Mouse (Mus musculus): ENCODE measurements around the gene Mast2.

The Mast2 gene

DNA sequence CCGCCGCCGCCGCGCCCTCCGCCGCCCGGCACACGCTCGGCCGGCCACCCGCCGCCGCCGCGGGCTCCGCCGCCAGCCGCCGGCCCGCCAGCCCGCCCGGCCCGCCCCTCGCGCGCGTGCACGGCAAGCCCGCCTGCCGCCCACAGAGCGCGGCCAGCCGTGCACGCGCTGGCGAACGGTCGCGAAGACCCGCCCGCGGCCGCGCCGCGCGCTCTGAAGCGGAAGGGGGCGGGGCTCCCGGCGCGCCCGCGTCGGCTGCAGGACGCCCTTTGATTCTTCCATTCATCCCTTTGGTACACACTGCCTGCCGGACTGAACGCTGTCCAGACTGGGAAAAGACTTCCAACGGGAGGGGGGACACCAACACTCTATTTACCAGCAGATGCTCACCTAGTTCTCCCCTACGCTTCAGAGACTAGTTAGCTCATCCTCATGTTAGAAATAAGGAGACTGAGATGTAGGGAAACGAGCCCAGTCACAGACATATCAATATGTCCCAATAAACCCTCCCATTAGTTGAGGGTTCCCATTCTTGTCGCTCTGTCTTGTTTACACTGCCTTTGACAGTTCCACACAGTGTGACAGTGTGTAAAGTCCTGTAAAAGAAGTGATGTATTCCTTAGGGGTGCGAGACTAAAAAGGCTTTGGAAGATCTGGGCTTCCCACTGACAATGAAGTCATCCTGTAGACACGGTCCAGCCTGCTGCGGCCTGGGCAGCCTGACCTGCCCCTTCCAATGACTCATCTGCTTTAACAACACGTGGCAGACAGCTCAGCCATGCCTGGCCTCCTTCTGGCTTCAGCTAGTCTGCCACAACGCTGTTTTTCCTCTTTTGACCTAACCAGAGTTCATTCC lies at the start of gene Mast2:
Gene Mast2, minus strand, starts transcription at position 58 of the 856 bp plus-strand sequence.
- DNase-seq (ENCODE audit: low read depth, low spot score) = peak; percentile 95

DNA sequence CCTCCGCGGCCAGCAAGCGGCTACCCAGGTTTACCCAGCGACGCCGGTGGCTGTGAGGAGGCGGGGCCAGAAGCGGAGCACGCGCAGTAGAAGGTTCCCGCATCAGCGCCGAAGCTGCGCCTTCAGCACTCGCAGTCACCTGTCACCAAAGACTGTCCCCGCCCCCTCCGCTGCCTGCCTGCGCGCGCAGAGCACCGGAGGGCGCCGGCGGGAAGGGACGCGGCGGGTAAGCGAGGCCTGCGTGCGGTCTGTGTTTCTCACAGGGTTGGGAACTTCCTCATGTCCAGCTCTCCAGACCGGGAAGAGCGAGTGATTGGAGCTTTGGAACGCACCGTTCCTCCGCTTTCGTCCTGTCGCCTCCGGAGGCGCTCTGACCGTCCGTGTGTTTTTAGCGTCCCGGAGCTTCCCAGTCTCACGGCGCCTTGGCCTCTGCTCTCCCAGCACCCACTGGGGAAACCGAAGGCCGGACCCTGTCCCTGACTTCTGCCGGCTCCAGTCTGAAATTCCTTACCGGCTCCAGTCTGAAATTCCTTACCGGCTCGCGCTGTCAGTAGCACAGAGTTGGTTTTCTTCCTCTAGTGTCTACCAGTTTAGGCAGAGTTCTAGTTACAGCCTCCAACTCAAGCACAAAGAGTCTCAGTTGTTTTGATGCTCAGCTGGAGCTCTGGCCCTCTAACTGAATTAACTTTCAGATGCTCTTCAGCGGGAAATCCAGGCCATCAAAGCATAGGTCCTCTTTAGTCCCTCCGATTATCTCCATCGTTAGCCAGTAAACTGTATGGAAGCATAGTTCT lies 43.6 kb upstream of the Mast2 start, which contains the start of gene Ipp:
Gene Ipp, plus strand, starts transcription at position 125 of the 794 bp plus-strand sequence.
- DNase-seq (ENCODE audit: low read depth, low spot score) = peak; percentile 91

DNA sequence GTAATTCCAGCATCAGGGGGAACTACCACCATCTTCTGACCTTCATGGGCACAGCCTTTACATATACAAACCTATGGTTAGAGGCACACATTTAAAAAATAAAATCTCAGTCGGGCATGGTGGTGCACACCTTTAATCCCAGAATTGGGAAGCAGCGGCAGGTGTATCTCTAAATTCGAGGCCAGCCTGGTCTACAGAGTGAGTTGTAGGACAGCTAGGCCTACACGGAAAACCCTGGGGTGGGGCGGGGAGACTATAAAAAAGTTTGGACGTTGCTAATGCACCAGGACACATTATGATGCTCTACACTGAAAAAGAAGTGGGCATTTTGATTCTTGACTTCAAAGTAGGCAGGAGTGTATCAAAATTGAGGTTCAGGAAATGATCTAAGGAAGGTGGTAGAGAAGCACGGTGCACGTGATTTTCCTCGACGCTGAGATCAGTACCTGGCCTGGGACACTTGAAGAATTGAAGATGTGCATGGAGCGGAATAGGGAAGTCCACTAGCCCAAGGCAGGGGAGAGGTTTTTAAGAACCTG lies 43.0 kb upstream of the Mast2 start:
- no peak for DNase-seq (ENCODE audit: low read depth, low spot score)

- DNase-seq (ENCODE audit: low read depth, low spot score) = no peak
Observed at GRCm38 (mm10) chr4:116499978-116500377, 36.0 kb upstream of the Mast2 start.

GRCm38 (mm10) chr4:116493646-116494045 lies 29.7 kb upstream of the Mast2 start:
- DNase-seq (ENCODE audit: low read depth, low spot score) = peak; percentile 54

DNA sequence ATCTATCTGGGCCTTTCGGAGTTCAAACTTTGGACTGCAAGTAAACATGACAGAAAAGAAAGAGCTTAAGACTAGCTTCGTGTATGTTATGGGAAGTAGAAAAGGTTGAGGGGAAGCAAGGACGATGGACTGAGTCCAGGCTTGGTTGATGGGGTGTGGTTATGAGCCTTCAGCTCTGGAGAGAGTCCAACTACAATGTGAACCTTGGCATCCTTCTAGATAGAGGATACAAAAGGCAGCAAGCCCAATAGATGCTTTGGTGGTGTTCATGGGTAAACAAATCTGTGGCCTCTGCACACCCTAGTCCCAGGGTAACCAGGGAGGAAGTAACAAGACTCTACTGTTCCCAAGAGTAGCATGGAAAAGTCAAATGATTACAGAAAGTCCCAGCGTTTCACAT lies 28.5 kb upstream of the Mast2 start:
- DNase-seq (ENCODE audit: low read depth, low spot score) = peak; percentile 24

DNA sequence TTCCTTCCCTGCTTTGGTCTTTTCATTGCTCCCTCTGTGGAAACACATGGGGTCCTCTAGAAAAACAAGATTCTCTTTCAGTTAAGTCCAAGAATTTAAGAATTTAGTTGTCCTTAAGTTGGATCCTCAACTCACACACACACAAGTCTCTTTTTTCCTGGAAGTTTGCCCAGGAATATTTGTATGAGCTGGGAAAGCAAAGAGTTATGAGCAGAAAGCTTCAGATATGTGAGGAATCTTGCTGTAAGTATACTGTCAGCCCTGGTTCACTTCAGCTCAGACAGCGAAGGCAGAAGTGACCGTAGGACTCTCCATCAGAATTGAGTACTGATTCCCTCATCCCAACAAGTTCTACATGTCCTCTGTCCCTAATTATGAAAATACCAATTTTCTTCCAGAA lies 27.9 kb upstream of the Mast2 start:
- DNase-seq (ENCODE audit: low read depth, low spot score) = peak; percentile 63

GRCm38 (mm10) chr4:116491119-116491536 lies 27.1 kb upstream of the Mast2 start:
- DNase-seq (ENCODE audit: low read depth, low spot score) = no peak

DNA sequence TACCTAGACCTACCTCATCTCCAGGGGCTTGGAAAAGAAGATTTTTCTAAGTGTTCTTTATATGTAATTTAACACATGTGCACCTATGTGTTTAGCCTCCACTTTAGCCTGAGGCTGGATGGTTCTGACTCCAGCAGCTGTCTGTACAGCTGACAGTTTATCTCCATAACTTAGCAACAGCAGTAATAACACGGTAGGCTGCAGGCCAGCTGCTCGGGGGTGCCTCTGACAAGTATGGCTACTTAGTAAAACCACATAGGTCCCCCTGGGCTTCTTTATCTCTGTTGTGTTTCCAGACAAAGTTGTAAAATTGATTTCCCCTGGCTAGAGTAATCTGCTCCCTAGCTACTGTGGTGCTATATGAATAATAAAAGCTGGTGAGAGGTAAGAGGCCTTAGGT lies 19.5 kb upstream of the Mast2 start:
- DNase-seq (ENCODE audit: low read depth, low spot score) = peak; percentile 35

- DNase-seq (ENCODE audit: low read depth, low spot score) = no peak
Observed at GRCm38 (mm10) chr4:116481322-116481721, 17.3 kb upstream of the Mast2 start.

- DNase-seq (ENCODE audit: low read depth, low spot score) = peak; percentile 48
Observed at GRCm38 (mm10) chr4:116463231-116464125, 505 bp downstream of the Mast2 start.

DNA sequence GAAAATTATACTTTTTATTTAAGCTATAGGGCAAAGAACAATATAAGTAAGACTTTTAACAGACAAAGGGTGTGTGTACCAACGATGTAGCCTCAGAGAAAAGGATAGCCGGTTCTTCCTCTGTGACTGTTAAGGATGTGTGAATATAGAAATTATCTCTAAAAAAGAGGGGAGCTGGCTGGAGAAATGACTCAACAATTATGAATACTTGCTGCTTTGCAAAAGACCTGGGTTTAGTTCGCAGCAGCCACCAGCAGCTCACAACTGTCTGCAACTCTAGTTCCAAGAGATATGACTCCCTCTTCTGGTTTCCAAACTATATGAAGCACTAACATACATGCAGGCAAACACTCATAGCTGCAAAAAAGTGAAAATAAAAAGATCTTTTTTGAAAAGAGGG lies 2.0 kb downstream of the Mast2 start:
- DNase-seq (ENCODE audit: low read depth, low spot score) = no peak

DNA sequence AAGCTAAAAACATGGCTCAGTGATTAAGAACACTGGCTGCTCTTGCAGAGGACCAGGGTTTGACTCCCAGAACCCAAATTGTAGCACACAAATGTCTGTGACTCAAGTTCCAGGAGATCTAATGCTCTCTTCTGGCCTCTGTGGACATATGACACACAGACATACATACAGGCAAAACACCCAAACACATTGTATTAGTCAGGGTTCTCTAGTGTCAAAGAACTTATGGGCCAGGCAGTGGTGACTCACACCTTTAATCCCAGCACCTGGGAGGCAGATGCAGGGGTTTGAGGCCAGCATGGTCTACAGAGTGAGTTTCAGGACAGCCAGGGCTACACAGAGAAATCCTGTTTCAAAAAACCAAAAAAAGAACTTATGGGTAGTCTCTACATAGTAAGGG lies 12.4 kb downstream of the Mast2 start:
- DNase-seq (ENCODE audit: low read depth, low spot score) = peak; percentile 60

GRCm38 (mm10) chr4:116449951-116450350 lies 14.0 kb downstream of the Mast2 start:
- DNase-seq (ENCODE audit: low read depth, low spot score) = no peak

DNA sequence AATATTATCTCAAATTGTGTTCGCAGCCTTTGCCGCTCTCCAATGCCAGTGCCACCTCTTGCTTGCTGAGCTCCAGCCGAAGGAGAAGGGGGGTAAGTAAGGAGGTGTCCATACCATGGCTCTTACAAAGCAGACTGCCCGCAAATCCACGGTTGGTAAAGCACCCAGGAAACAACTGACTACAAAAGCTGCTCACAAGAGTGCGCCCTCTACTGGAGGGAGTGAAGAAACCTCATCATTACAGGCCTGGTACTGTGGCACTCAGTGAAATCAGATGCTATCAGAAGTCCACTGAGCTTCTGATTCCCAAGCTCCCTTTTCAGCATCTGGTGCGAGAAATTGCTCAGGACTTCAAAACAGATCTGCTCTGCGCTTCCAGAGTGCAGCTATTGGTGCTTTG lies 15.3 kb downstream of the Mast2 start:
- peak; percentile 50 for DNase-seq (ENCODE audit: low read depth, low spot score)

DNA sequence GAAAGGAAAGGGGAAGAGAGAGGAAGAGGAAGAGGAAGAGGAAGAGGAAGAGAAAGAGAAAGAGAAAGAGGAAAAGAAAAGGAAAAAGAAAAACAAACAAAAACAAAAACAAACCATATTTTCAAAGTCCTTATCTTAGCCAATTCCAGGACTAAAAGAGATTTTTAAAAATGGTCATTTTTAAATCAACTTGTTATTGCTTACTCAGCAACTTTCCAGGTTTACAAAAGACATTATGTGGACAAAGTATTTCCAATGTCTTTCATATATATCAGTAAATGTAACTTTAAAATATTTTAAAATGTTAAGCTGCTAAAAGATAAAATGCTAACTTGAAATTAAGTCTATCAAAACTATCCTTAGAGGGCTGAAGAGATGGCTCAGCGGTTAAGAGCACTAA lies 24.6 kb downstream of the Mast2 start:
- no peak for DNase-seq (ENCODE audit: low read depth, low spot score)

GRCm38 (mm10) chr4:116438561-116438960 lies 25.4 kb downstream of the Mast2 start:
- DNase-seq (ENCODE audit: low read depth, low spot score) = peak; percentile 85

DNA sequence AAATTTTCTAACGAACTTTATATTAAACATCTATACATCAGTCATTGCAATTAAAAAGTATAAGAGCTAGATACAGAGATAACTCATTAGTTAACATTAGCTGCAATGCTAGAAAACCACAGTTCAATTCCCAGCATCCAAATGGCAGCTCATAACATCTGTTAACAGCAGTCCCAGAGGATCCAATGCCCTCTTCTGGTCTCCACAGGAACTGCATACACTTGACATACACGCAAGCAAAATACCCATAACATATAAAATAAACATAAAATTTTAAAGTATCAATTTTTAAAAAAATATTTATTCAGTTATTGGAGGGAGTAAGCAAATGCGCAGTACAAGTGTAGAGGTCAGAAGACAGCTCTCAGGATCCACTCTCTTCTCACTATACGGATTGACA lies 28.4 kb downstream of the Mast2 start:
- no peak for DNase-seq (ENCODE audit: low read depth, low spot score)

GRCm38 (mm10) chr4:116422186-116422585 lies 41.8 kb downstream of the Mast2 start:
- peak; percentile 81 for DNase-seq (ENCODE audit: low read depth, low spot score)

GRCm38 (mm10) chr4:116421170-116421569 lies 42.8 kb downstream of the Mast2 start:
- DNase-seq (ENCODE audit: low read depth, low spot score) = no peak

DNA sequence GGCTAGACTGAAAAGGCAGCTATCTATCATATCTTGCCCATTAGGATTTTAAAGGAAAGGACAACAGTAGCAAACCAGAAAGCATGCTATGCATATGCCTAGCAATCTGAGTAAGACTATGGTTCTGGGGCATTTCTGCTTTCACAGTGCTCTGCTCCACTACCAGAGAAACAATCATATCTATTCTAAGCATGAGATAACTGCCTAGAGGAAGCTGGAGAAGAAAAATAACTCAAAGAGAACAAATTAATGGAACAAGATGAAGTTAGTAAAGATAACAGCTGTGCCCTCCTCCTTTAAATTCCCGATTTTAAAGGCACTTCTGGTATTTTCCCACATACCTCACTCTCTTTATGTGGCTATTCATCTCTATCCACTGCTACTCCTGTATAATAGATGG lies 51.0 kb downstream of the Mast2 start:
- DNase-seq (ENCODE audit: low read depth, low spot score) = no peak
